Mouse (Mus musculus): ENCODE measurements around the gene Vamp5.

The Vamp5 gene

GRCm38 (mm10) chr6:72380131-72380770 is at the start of gene Vamp5:
Gene Vamp5, minus strand, starts transcription at chr6:72380468.
- DNase-seq (ENCODE audit: extremely low spot score, low read depth, low spot score) = no peak

GRCm38 (mm10) chr6:72429061-72429842 is 49.0 kb upstream of the Vamp5 start:
- DNase-seq (ENCODE audit: extremely low spot score, low read depth, low spot score) = no peak

GRCm38 (mm10) chr6:72428036-72428435 is 47.8 kb upstream of the Vamp5 start:
- DNase-seq (ENCODE audit: extremely low spot score, low read depth, low spot score) = no peak

DNA sequence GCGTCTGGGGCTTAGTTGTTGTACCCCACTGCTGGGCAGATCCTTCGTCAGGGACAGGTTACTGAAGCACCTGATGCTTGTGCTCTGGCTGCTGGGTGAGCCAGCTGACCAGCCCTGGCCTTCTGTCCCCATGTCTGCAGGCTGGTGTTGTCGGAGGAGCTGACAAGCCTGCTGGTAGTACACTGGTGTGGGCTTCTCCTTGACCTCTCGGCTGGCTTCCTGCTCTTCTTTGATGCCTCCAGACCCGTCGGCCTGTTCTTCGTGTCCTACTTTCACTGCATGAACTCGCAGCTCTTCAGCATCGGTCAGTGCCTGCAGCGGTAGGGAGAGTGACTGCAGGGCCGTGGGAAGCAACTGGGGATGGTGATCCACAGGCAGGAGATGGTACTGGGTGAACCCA is 45.4 kb upstream of the Vamp5 start:
- no peak for DNase-seq (ENCODE audit: extremely low spot score, low read depth, low spot score)

- DNase-seq (ENCODE audit: extremely low spot score, low read depth, low spot score) = no peak
Measured at GRCm38 (mm10) chr6:72420901-72421300, 40.6 kb upstream of the Vamp5 start.

DNA sequence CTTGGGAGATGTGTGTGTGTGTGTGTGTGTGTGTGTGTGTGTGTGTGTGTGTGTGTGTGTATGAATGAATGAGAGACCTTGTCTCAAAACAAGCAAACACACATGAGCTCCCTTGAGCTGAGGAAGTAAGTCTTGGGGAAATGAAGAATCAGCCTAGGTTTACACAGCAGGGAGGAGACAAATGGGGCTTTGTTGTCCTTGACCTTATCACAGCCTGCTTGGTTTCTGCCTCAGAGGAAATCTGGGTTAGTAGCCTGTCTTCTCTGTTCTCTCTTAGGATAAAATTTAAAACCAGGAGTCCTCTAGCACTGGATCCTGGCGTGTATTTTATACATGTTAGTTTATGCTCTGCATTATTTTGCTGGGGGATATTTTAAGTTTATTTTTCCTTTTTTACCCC is 39.5 kb upstream of the Vamp5 start:
- DNase-seq (ENCODE audit: extremely low spot score, low read depth, low spot score) = no peak

DNA sequence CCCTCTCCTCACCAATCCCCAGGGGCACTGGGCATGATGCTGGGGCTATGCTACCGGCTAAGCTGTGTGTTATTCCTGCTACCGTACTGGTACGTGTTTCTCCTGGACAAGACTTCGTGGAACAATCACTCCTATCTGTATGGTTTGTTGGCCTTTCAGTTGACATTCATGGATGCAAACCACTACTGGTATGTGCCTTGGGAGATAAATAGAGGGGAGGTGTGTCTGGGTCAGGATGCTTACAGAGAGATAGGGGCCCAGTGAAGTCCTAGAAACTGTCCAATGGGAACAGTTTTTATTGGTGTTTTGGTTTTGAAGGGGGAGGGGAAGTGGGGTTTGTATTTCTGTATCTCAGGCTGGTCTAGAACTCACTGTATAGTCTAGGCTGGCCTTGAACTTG is 38.0 kb upstream of the Vamp5 start:
- no peak for DNase-seq (ENCODE audit: extremely low spot score, low read depth, low spot score)

- no peak for DNase-seq (ENCODE audit: extremely low spot score, low read depth, low spot score)
Measured at GRCm38 (mm10) chr6:72415964-72416772, 35.9 kb upstream of the Vamp5 start.

DNA sequence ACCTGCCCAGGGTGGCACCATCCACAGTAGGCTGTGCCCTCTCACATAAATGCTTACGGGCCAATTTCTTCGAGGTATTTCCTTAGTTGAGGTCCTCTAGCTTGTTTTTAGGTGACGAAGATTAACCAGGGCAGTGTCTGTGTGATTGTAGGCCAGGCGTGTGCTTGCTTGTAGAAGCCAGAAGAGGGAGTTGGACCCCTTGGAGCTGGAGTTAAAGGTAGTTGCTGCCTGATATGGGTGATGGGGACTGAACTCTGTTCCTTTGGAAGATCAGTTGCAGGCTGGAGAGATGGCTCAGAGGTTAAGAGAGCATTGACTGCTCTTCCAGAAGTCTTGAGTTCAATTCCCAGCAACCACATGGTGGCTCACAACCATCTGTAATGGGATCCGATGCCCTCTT is 34.9 kb upstream of the Vamp5 start:
- DNase-seq (ENCODE audit: extremely low spot score, low read depth, low spot score) = no peak

DNA sequence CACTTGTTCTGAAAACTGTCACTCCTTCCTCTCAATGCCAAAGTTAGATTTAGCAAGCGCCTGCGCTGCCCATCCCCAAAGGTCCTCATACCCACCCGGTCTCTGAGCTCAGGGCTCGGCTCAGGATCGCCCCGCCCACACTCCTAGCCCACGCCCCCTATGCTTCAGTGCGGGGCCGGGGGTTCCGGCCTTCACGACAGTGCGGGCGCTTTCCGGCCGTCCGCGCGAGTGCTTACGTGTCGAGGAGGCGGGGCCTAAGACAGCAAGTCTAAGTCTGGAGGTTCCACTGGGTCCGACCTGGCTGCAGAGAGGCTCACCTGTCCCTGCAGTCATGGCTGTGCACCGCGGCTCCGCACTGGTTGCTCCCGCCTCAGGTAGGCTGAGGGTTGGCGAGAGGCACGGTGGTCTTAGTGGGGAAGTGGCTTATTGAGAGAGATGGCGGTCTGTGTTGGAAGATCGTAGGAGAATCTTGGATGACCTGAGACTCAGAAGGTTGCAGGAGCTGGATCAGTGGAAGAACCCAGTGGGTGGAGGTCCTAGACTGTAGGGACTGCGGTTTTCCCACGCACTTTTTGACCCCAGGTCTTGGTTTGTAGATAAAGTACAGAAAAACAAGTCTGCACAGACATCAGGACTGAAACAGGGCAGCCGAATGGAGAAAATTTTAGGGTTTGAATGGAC is 33.9 kb upstream of the Vamp5 start, which contains the start of gene Ggcx:
Gene Ggcx (plus strand): TSS at position 233 of the 681 bp plus-strand sequence.
- DNase-seq (ENCODE audit: extremely low spot score, low read depth, low spot score) = no peak

GRCm38 (mm10) chr6:72410518-72410917 is 30.2 kb upstream of the Vamp5 start:
- no peak for DNase-seq (ENCODE audit: extremely low spot score, low read depth, low spot score)

- no peak for DNase-seq (ENCODE audit: extremely low spot score, low read depth, low spot score)
Measured at GRCm38 (mm10) chr6:72410003-72410402, 29.7 kb upstream of the Vamp5 start.

- no peak for DNase-seq (ENCODE audit: extremely low spot score, low read depth, low spot score)
Measured at GRCm38 (mm10) chr6:72409567-72409966, 29.3 kb upstream of the Vamp5 start.

DNA sequence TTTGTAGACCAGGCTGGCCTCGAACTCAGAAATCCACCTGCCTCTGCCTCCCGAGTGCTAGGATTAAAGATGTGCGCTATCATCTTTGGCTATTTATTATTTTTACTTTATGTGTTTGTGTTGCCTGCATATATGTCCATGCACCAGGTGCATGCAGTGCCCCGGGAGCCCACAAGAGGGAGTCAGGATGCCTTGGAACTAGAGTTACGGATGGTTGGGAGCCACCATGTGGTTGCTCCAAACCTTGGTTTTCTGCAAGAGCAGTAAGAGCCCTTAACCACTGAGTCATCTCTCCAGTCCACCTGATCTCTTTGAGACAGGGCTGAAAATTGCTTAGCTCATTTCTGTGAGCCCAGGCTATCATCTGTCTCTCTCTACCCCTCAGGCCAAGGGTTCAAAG is 26.9 kb upstream of the Vamp5 start:
- peak; percentile 86 for DNase-seq (ENCODE audit: extremely low spot score, low read depth, low spot score)

GRCm38 (mm10) chr6:72405356-72405755 is 25.1 kb upstream of the Vamp5 start:
- DNase-seq (ENCODE audit: extremely low spot score, low read depth, low spot score) = no peak

DNA sequence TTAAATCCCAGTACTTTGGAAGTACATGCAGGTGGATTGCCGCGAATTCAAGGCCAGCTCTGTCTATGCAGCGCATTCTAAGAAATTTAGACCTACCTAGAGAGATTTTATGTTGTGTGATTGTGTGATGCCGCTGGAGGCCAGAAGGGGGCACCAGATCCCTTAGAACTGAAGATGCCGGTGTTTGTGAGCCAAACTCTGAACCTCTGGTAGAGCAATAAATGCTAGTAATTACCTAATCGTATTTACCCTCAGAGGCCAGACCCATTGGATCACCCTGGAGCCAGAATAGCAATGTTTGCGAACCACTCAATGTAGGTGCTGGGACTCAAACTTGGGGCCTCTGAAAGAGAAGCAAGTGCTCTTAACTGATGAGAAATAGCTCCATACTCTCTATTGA is 21.6 kb upstream of the Vamp5 start:
- no peak for DNase-seq (ENCODE audit: extremely low spot score, low read depth, low spot score)

DNA sequence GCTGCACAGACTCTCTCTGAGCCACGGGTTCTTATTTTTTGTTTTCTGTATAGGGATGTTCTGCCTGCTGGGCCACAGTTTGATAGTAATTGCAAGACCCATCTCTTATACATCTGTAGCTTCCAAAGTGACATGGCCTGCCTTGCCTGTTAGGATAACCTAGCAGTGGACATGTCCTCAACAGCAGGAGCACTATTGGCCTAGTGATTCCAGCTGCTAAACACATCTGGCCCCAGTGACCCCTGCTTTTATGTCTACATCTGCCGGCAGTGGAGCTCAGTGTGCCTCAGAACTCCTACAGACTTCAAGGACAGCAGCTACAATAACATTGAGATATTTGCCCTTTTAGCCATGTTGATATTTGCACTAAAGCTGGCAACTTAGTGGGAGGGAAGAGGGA is 19.7 kb upstream of the Vamp5 start:
- DNase-seq (ENCODE audit: extremely low spot score, low read depth, low spot score) = no peak

DNA sequence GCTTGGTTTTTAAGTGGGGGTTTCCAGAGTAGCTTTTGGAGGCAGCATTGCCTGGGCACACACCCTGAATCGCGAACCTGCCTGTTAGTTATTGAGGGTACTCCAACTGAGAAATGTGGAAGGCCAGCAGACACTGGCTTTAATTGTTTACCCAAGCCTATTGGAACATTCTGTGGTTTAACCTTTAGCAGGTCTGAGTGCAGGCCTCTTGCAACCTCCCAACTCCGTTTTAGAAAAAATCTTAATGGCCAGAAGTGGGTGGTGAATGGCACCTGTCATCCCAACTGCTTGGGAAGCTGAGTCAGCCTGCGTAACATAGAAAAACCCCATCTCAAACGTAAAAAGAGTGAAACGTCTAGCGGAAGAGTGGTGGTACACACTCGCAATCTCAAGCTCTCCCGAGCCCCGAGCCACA is 16.6 kb upstream of the Vamp5 start:
- no peak for DNase-seq (ENCODE audit: extremely low spot score, low read depth, low spot score)

DNA sequence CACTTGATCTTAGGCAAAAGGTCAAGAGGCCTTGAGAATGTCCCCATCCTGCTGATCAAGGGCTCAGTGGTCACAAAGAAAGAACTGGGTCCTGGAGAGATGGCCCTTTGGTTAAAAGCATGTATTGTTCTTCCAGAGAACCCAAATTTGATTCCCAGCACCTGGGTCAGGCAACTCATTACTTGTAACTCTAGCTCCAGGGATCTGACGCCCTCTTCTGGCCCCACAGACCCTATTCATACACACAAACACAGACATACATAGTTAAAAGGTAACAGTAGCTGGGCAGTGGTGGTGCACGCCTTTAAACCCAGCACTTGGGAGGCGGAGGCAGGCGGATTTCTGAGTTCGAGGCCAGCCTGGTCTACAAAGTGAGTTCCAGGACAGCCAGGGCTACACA is 12.1 kb upstream of the Vamp5 start:
- no peak for DNase-seq (ENCODE audit: extremely low spot score, low read depth, low spot score)

- no peak for DNase-seq (ENCODE audit: extremely low spot score, low read depth, low spot score)
Measured at GRCm38 (mm10) chr6:72390795-72391521, 10.7 kb upstream of the Vamp5 start.
